Mouse (Mus musculus): ENCODE data around the gene Ppp1r13l. TPM values are rescaled to one million over a fixed set of nuclear protein-coding genes. Genes with fewer than 3 reads are reported as not detected.

Ppp1r13l gene
- polyA plus RNA-seq, 2 experiments: 15.3 to 33.8 TPM

DNA sequence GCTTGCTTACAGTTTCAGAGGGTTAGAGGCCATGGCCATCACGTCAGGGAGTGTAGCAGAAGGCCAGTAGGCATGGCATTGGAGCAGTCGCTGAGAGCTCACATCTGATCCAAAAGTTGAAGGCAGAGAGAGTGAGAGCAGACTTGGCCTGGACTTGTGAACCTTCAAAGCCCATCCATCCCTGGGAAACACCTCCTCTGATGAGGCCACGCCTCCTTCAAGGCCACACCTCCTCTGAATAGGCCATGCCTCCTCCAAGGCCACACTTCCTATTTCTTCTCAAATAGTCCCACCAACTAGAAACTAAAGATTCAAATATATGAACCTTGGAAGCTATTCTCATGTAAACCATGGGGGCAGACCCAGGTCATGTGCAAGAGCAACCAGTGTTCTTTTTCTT is 24.0 kb upstream of the Ppp1r13l start:
- 34% methylated on average over 3 of the region's 3 CpGs for WGBS
- Histone ChIP-seq H3K4me2 (replicated peaks; ENCODE audit: low read depth, low read length, severe bottlenecking) (no peak overlapping the region), H3K36me3 (ENCODE audit: control insufficient read depth, insufficient read depth, low read length) (no peaks in the 10 kb centered on the region), H3K4me1 (ENCODE audit: control insufficient read depth, insufficient read depth, low read length) (no peaks in the 10 kb centered on the region), H3K9ac (ENCODE audit: low read depth, low read length, severe bottlenecking) (no peak overlapping the region), H3K4me3 (replicated peaks; ENCODE audit: low read length) (no peak overlapping the region), H3K9me3 (ENCODE audit: control insufficient read depth, low read length) (no peaks in the 10 kb centered on the region), H3K27ac (replicated peaks; ENCODE audit: low read depth, low read length) (no peak overlapping the region), H3K27me3 (ENCODE audit: control insufficient read depth, insufficient read depth, low read length) (no peaks in the 10 kb centered on the region)
- ATAC-seq (ENCODE audit: low FRiP score, low read depth) (no peak), DNase-seq (ENCODE audit: low spot score) (no peak)
- no peak for TF ChIP-seq POLR2A (IDR thresholded peaks at IDR 0.05; ENCODE audit: borderline replicate concordance, extremely low read depth, insufficient read depth, insufficient read length)

DNA sequence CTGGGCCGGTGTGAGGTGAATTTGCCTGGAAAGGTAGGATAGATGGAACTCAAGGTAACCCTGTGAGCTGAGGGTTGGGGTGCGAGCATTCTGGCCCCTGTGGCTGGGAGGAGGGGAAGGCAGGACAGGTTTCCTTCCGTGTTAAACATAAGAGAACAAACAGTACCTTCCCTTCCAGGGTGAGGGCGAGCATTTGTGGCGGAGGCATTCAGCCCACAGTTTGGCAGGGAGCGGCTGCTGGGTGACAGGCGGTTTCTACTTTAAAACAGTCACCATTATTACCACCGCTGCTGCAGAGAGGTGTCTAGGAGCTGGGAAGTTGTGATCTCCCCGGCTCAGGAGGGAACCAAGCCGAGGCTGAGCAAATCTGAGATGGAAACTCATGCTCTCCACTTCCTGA is 22.4 kb upstream of the Ppp1r13l start:
- Histone ChIP-seq H3K4me3 (replicated peaks; ENCODE audit: low read length) (no peak overlapping the region), H3K27ac (replicated peaks; ENCODE audit: low read depth, low read length) (no peak overlapping the region), H3K27me3 (ENCODE audit: control insufficient read depth, insufficient read depth, low read length) (peaks cover 7% of the 10 kb centered on the region; the same call in 1 of the 2 replicates), H3K4me2 (replicated peaks; ENCODE audit: low read depth, low read length, severe bottlenecking) (no peak overlapping the region), H3K9me3 (ENCODE audit: control insufficient read depth, low read length) (no peaks in the 10 kb centered on the region), H3K4me1 (ENCODE audit: control insufficient read depth, insufficient read depth, low read length) (peaks cover 10% of the 10 kb centered on the region; the same call in 1 of the 2 replicates), H3K9ac (ENCODE audit: low read depth, low read length, severe bottlenecking) (no peak overlapping the region), H3K36me3 (ENCODE audit: control insufficient read depth, insufficient read depth, low read length) (no peaks in the 10 kb centered on the region)
- ATAC-seq (ENCODE audit: low FRiP score, low read depth) (no peak), DNase-seq (ENCODE audit: low spot score) (no peak)
- TF ChIP-seq POLR2A (IDR thresholded peaks at IDR 0.05; ENCODE audit: borderline replicate concordance, extremely low read depth, insufficient read depth, insufficient read length): no peak
- 64% methylated on average over 10 of the region's 10 CpGs for WGBS

DNA sequence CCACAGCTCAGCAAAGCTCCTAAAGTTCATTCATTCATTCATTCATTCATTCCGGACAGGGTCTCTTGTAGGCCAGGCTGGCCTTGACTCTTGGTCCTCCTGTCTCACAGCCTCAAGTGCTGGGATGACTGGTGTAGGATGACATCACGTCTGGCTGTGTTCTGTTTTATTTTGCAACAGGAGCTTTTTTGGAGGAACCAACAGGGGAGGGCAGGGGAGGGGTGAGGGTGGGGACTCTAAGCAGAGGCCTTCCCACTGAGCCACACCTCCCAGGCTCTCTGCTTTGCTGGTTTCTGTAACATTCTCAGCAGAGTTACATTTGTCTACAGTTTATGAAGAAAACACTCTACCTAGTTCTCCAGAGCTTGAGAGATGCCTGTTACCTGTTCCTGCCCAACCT is 21.5 kb upstream of the Ppp1r13l start:
- ATAC-seq (ENCODE audit: low FRiP score, low read depth): no peak
- no peak overlapping the region for H3K27ac ChIP-seq (replicated peaks; ENCODE audit: low read depth, low read length)
- WGBS: 42% methylated on average over 2 of the region's 2 CpGs

DNA sequence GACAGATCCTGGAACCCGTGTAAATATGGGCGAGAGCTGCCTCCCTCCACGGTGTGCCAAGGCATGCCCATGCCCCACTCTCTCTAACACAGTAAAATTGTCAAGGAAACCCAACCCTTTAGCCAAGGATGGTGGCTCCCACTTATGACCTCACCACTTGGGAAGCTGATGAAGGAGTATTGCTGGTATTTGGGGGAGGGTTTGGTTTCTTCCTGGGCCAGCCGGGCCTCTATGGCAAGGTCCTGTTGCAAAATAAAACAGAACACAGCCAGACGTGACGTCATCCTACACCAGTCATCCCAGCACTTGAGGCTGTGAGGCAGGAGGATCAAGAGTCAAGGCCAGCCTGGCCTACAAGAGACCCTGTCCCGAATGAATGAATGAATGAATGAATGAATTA is 21.0 kb upstream of the Ppp1r13l start:
- ATAC-seq (ENCODE audit: low FRiP score, low read depth) (no peak), DNase-seq (ENCODE audit: low spot score) (no peak)
- Histone ChIP-seq H3K36me3 (ENCODE audit: control insufficient read depth, insufficient read depth, low read length) (no peaks in the 10 kb centered on the region), H3K4me2 (replicated peaks; ENCODE audit: low read depth, low read length, severe bottlenecking) (no peak overlapping the region), H3K4me3 (replicated peaks; ENCODE audit: low read length) (no peak overlapping the region), H3K9me3 (ENCODE audit: control insufficient read depth, low read length) (no peaks in the 10 kb centered on the region), H3K27me3 (ENCODE audit: control insufficient read depth, insufficient read depth, low read length) (peaks cover 7% of the 10 kb centered on the region; the same call in 1 of the 2 replicates), H3K27ac (replicated peaks; ENCODE audit: low read depth, low read length) (no peak overlapping the region), H3K9ac (ENCODE audit: low read depth, low read length, severe bottlenecking) (no peak overlapping the region), H3K4me1 (ENCODE audit: control insufficient read depth, insufficient read depth, low read length) (peaks cover 12% of the 10 kb centered on the region; the same call in 1 of the 2 replicates)
- 65% methylated on average over 7 of the region's 7 CpGs for WGBS
- TF ChIP-seq POLR2A (IDR thresholded peaks at IDR 0.05; ENCODE audit: borderline replicate concordance, extremely low read depth, insufficient read depth, insufficient read length): no peak

More for the DNA sequence above, 21.5 kb upstream of the Ppp1r13l start:
- Histone ChIP-seq H3K36me3 (ENCODE audit: control insufficient read depth, insufficient read depth, low read length) (no peaks in the 10 kb centered on the region), H3K4me2 (replicated peaks; ENCODE audit: low read depth, low read length, severe bottlenecking) (no peak overlapping the region), H3K4me3 (replicated peaks; ENCODE audit: low read length) (no peak overlapping the region), H3K9ac (ENCODE audit: low read depth, low read length, severe bottlenecking) (no peak overlapping the region), H3K9me3 (ENCODE audit: control insufficient read depth, low read length) (no peaks in the 10 kb centered on the region), H3K4me1 (ENCODE audit: control insufficient read depth, insufficient read depth, low read length) (peaks cover 12% of the 10 kb centered on the region; the same call in 1 of the 2 replicates), H3K27me3 (ENCODE audit: control insufficient read depth, insufficient read depth, low read length) (peaks cover 7% of the 10 kb centered on the region; the same call in 1 of the 2 replicates)
- DNase-seq (ENCODE audit: low spot score): no peak
- TF ChIP-seq POLR2A (IDR thresholded peaks at IDR 0.05; ENCODE audit: borderline replicate concordance, extremely low read depth, insufficient read depth, insufficient read length): no peak

DNA sequence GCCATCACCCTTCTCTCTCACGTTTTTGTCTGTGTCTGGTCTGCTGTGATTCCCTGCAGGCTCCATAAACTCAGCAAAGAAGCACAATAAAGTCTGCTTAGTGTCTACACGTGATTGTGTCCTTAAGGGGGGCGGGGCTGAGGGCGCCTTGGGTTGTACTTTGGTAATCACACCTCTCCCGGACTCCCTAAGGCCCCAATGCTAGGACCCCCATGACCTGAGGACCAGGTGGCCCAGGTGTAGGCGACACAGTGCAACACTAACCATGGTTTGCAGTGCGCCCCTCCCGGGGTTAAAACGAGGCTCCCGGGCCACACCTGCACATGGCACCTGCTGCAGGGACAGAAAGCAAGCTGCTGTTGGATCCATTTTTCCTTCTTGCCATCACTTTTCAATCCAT is 18.3 kb upstream of the Ppp1r13l start:
- Histone ChIP-seq H3K9ac (ENCODE audit: low read depth, low read length, severe bottlenecking) (no peak overlapping the region), H3K4me3 (replicated peaks; ENCODE audit: low read length) (peak overlapping the region; percentile 46)
- no peak for TF ChIP-seq POLR2A (IDR thresholded peaks at IDR 0.05; ENCODE audit: borderline replicate concordance, extremely low read depth, insufficient read depth, insufficient read length)

More for the DNA sequence above, 18.3 kb upstream of the Ppp1r13l start:
- Histone ChIP-seq H3K36me3 (ENCODE audit: control insufficient read depth, insufficient read depth, low read length) (no peaks in the 10 kb centered on the region; the same call in 1 of the 2 replicates), H3K27ac (replicated peaks; ENCODE audit: low read depth, low read length) (no peak overlapping the region), H3K9me3 (ENCODE audit: control insufficient read depth, low read length) (no peaks in the 10 kb centered on the region), H3K4me2 (replicated peaks; ENCODE audit: low read depth, low read length, severe bottlenecking) (peak overlapping the region; percentile 91), H3K27me3 (ENCODE audit: control insufficient read depth, insufficient read depth, low read length) (peaks cover 7% of the 10 kb centered on the region; the same call in 1 of the 2 replicates), H3K4me1 (ENCODE audit: control insufficient read depth, insufficient read depth, low read length) (peaks cover 23% of the 10 kb centered on the region)
- ATAC-seq (ENCODE audit: low FRiP score, low read depth) (no peak), DNase-seq (ENCODE audit: low spot score) (no peak)
- WGBS: 11% methylated on average over 10 of the region's 10 CpGs

Data from limb, embryonic 14.5 days (tissue).